Mouse (Mus musculus) lung, adult 2 months (tissue): ENCODE results near the gene Slc35b2.

Experiments used
- CTCF ChIP-seq: fragments of 200-500 bp; IDR thresholded peaks from 2 replicates; pipeline ENCODE4 v1.5.1; 2011; ENCODE audit warnings: mild to moderate bottlenecking, low read length, control low read depth; ENCODE audit not compliant: insufficient read depth
- POLR2A ChIP-seq: fragments of 200-500 bp; IDR thresholded peaks from 2 replicates; pipeline ENCODE4 v1.6.1; 2011; ENCODE audit warnings: low read depth, mild to moderate bottlenecking, control low read depth, low read length, borderline replicate concordance; ENCODE audit errors: extremely low read depth

DNA sequence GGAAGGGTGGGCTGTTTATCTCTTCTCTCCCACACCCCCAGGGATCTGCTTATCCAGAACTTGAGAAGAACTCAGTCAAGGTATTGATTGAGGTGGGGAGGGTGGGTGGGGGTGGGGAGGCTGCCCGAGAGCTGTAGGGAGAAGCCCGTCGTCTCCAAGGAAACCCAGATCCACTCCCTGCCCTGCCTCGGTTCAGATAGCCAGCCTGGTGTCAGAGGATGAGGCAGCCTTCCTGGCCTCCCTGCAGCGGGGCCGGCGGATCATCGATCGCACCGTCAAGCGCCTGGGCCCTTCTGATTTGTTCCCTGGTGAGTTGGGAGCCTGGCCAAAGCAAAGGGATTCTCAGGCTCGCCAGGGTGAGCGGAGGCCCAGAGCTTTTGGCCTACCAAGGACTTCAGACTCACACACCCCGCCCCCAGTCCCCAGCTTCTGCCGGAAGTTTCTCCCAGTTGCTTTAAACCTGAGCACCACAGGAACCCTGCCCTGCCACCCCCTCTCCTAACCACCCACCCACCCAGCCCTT is 48.4 kb upstream of the Slc35b2 start:
- TF ChIP-seq POLR2A, result no peak
- no peak for TF ChIP-seq CTCF
